Mouse (Mus musculus): ENCODE data around the gene Il1b. TPM values are rescaled to one million over a fixed set of nuclear protein-coding genes. Genes with fewer than 3 reads are reported as not detected.
A peak's percentile ranks its signal among the peaks of the same experiment; 100 is the strongest.

Il1b gene
- polyA plus RNA-seq, 1 experiment = not detected

DNA sequence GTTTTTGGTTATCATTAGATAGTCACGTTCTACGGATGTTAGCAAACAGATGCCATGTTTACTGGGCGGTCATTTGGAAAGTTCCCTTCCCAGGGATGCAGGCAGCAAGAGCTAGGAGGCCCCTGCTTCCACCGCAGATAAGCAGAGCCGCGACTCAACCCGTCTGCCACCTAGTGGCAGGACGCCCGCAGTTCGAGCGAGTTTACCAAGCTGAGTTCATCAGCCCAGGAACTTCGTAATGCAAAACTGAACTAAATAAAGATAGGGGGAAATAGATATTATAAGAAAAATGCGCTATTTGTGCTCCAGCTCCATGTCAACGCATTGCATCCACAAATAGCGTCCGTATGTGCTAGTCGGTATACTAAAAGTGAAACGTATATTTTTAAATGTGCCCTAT, 37.5 kb upstream of the Il1b start:
- Histone ChIP-seq H3K4me3 (ENCODE audit: insufficient read depth, poor library complexity, severe bottlenecking) (no peak overlapping the region), H3K27me3 (ENCODE audit: control insufficient read depth, insufficient read depth, insufficient read length) (no peaks in the 10 kb centered on the region), H3K79me2 (ENCODE audit: control insufficient read depth, insufficient read depth) (no peaks in the 10 kb centered on the region), H3K36me3 (ENCODE audit: control insufficient read depth, insufficient read depth) (no peaks in the 10 kb centered on the region), H3ac (ENCODE audit: control insufficient read depth, insufficient read length, low read depth) (no peak overlapping the region), H3K79me3 (ENCODE audit: low read depth) (no peaks in the 10 kb centered on the region)
- TF ChIP-seq CTCF (IDR thresholded peaks at IDR 0.05; ENCODE audit: control insufficient read depth, insufficient read depth, insufficient read length) = peak; percentile 53
- no peak for TF ChIP-seq MYOD1 (IDR thresholded peaks at IDR 0.05; ENCODE audit: control insufficient read depth, insufficient read length, low read depth)

GRCm38 (mm10) chr2:129407596-129407995, 36.7 kb upstream of the Il1b start:
- no peak overlapping the region for H3ac ChIP-seq (ENCODE audit: control insufficient read depth, insufficient read length, low read depth)
- TF ChIP-seq MYOG (IDR thresholded peaks at IDR 0.05; ENCODE audit: control insufficient read depth, extremely low read depth, insufficient read length) = no peak
- no peak for TF ChIP-seq MAX (IDR thresholded peaks at IDR 0.05)
- TF ChIP-seq CTCF (IDR thresholded peaks at IDR 0.05; ENCODE audit: control insufficient read depth, insufficient read depth, insufficient read length) = no peak
- TF ChIP-seq FOSL1 (IDR thresholded peaks at IDR 0.05; ENCODE audit: insufficient read depth, low read length, poor library complexity, severe bottlenecking) = no peak
- TF ChIP-seq USF1 (IDR thresholded peaks at IDR 0.05; ENCODE audit: low read depth) = no peak
- TF ChIP-seq MYOD1 (IDR thresholded peaks at IDR 0.05; ENCODE audit: control insufficient read depth, insufficient read length, low read depth) = no peak
- no peak for TF ChIP-seq CEBPB (IDR thresholded peaks at IDR 0.05; ENCODE audit: low read depth)
- no peaks in the 10 kb centered on the region for H3K27me3 ChIP-seq (ENCODE audit: control insufficient read depth, insufficient read depth, insufficient read length)
- no peaks in the 10 kb centered on the region for H3K79me2 ChIP-seq (ENCODE audit: control insufficient read depth, insufficient read depth)
- no peak overlapping the region for H3K4me3 ChIP-seq (ENCODE audit: insufficient read depth, poor library complexity, severe bottlenecking)
- H3K79me3 ChIP-seq (ENCODE audit: low read depth) = no peaks in the 10 kb centered on the region
- H3K36me3 ChIP-seq (ENCODE audit: control insufficient read depth, insufficient read depth) = no peaks in the 10 kb centered on the region

DNA sequence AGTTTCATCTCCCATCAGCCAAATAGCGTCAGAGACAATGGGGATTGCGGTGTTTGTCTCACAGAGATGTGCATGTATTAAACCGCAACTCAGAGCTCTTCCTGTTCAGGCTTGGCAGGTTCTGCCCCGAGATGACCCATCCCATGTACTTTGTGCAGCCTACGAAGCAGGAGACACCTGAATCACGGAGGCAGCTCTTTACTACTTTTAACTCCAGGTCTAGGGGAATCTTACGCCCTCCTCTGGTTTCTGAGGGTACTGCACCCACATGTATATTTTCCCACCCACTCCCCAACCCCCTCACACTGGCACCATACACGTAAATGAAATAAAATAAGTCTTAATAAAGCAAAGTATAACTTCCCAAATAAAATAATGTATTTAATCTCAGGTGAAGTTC, 35.6 kb upstream of the Il1b start:
- Histone ChIP-seq H3K27me3 (ENCODE audit: control insufficient read depth, insufficient read depth, insufficient read length) (no peaks in the 10 kb centered on the region), H3K4me3 (ENCODE audit: insufficient read depth, poor library complexity, severe bottlenecking) (no peak overlapping the region), H3K36me3 (ENCODE audit: control insufficient read depth, insufficient read depth) (no peaks in the 10 kb centered on the region), H3K79me2 (ENCODE audit: control insufficient read depth, insufficient read depth) (no peaks in the 10 kb centered on the region), H3K79me3 (ENCODE audit: low read depth) (no peaks in the 10 kb centered on the region), H3ac (ENCODE audit: control insufficient read depth, insufficient read length, low read depth) (no peak overlapping the region)
- no peak for TF ChIP-seq FOSL1 (IDR thresholded peaks at IDR 0.05; ENCODE audit: insufficient read depth, low read length, poor library complexity, severe bottlenecking)
- TF ChIP-seq USF1 (IDR thresholded peaks at IDR 0.05; ENCODE audit: low read depth) = no peak
- TF ChIP-seq CEBPB (IDR thresholded peaks at IDR 0.05; ENCODE audit: low read depth) = no peak
- no peak for TF ChIP-seq MYOG (IDR thresholded peaks at IDR 0.05; ENCODE audit: control insufficient read depth, extremely low read depth, insufficient read length)
- TF ChIP-seq MYOD1 (IDR thresholded peaks at IDR 0.05; ENCODE audit: control insufficient read depth, insufficient read length, low read depth) = no peak
- TF ChIP-seq MAX (IDR thresholded peaks at IDR 0.05) = no peak
- no peak for TF ChIP-seq CTCF (IDR thresholded peaks at IDR 0.05; ENCODE audit: control insufficient read depth, insufficient read depth, insufficient read length)

- no peak overlapping the region for H3ac ChIP-seq (ENCODE audit: control insufficient read depth, insufficient read length, low read depth)
- TF ChIP-seq MYOD1 (IDR thresholded peaks at IDR 0.05; ENCODE audit: control insufficient read depth, insufficient read length, low read depth) (no peak), CTCF (IDR thresholded peaks at IDR 0.05; ENCODE audit: control insufficient read depth, insufficient read depth, insufficient read length) (no peak), USF1 (IDR thresholded peaks at IDR 0.05; ENCODE audit: low read depth) (no peak), MYOG (IDR thresholded peaks at IDR 0.05; ENCODE audit: control insufficient read depth, extremely low read depth, insufficient read length) (no peak), FOSL1 (IDR thresholded peaks at IDR 0.05; ENCODE audit: insufficient read depth, low read length, poor library complexity, severe bottlenecking) (no peak), MAX (IDR thresholded peaks at IDR 0.05) (no peak), CEBPB (IDR thresholded peaks at IDR 0.05; ENCODE audit: low read depth) (no peak)
- H3K79me3 ChIP-seq (ENCODE audit: low read depth) = no peaks in the 10 kb centered on the region
- H3K4me3 ChIP-seq (ENCODE audit: insufficient read depth, poor library complexity, severe bottlenecking) = no peak overlapping the region
- H3K79me2 ChIP-seq (ENCODE audit: control insufficient read depth, insufficient read depth) = no peaks in the 10 kb centered on the region
- no peaks in the 10 kb centered on the region for H3K36me3 ChIP-seq (ENCODE audit: control insufficient read depth, insufficient read depth)
- H3K27me3 ChIP-seq (ENCODE audit: control insufficient read depth, insufficient read depth, insufficient read length) = no peaks in the 10 kb centered on the region
Observed at GRCm38 (mm10) chr2:129403786-129404185, 32.8 kb upstream of the Il1b start.

DNA sequence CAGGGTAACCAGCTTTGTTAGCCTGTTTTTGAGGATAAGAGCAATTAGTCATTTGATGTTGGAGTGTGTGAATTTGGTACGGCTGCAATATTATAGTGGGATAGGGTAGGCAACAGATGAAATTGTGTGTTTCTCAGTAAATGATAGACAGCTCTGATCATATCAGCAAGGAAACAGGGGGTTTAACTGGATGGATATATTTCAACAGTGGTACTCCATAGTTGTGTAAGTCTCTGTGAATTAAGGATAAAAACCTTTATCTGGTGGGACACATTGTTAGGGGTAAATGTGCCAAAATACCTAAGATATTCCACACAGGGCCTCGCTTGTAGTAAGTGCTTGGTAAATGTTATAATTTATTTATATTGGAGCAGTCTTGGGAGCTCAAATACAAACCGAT, 31.4 kb upstream of the Il1b start:
- Histone ChIP-seq H3K27me3 (ENCODE audit: control insufficient read depth, insufficient read depth, insufficient read length) (no peaks in the 10 kb centered on the region), H3K79me3 (ENCODE audit: low read depth) (no peaks in the 10 kb centered on the region), H3K79me2 (ENCODE audit: control insufficient read depth, insufficient read depth) (no peaks in the 10 kb centered on the region)

DNA sequence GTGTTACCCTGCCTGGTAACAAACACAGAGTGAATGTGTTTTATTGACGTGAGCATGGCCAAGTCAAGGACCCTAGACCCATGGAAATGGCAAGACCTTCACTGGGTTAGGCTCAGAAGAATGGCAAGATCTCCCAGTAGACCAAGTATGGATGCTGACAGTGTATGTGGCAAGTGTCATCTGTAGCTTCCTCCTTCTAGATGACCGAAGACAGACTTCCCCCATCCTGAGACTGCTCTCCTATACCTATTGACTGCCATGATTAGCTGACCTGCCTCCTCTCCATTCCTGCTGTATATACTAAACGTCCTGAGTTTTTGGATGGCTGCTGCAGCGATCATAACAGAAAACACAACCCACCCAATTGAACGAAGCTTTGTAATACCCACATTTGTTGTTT, 30.9 kb upstream of the Il1b start:
- Histone ChIP-seq H3ac (ENCODE audit: control insufficient read depth, insufficient read length, low read depth) (no peak overlapping the region), H3K79me2 (ENCODE audit: control insufficient read depth, insufficient read depth) (no peaks in the 10 kb centered on the region), H3K4me3 (ENCODE audit: insufficient read depth, poor library complexity, severe bottlenecking) (no peak overlapping the region), H3K79me3 (ENCODE audit: low read depth) (no peaks in the 10 kb centered on the region), H3K27me3 (ENCODE audit: control insufficient read depth, insufficient read depth, insufficient read length) (no peaks in the 10 kb centered on the region), H3K36me3 (ENCODE audit: control insufficient read depth, insufficient read depth) (no peaks in the 10 kb centered on the region)
- TF ChIP-seq CTCF (IDR thresholded peaks at IDR 0.05; ENCODE audit: control insufficient read depth, insufficient read depth, insufficient read length) (no peak), FOSL1 (IDR thresholded peaks at IDR 0.05; ENCODE audit: insufficient read depth, low read length, poor library complexity, severe bottlenecking) (no peak), MYOD1 (IDR thresholded peaks at IDR 0.05; ENCODE audit: control insufficient read depth, insufficient read length, low read depth) (no peak), MAX (IDR thresholded peaks at IDR 0.05) (no peak), CEBPB (IDR thresholded peaks at IDR 0.05; ENCODE audit: low read depth) (no peak), USF1 (IDR thresholded peaks at IDR 0.05; ENCODE audit: low read depth) (no peak), MYOG (IDR thresholded peaks at IDR 0.05; ENCODE audit: control insufficient read depth, extremely low read depth, insufficient read length) (no peak)

More for the DNA sequence above, 31.4 kb upstream of the Il1b start:
- TF ChIP-seq MAX (IDR thresholded peaks at IDR 0.05) (no peak), CTCF (IDR thresholded peaks at IDR 0.05; ENCODE audit: control insufficient read depth, insufficient read depth, insufficient read length) (no peak), MYOD1 (IDR thresholded peaks at IDR 0.05; ENCODE audit: control insufficient read depth, insufficient read length, low read depth) (no peak), MYOG (IDR thresholded peaks at IDR 0.05; ENCODE audit: control insufficient read depth, extremely low read depth, insufficient read length) (no peak), USF1 (IDR thresholded peaks at IDR 0.05; ENCODE audit: low read depth) (no peak), FOSL1 (IDR thresholded peaks at IDR 0.05; ENCODE audit: insufficient read depth, low read length, poor library complexity, severe bottlenecking) (no peak), CEBPB (IDR thresholded peaks at IDR 0.05; ENCODE audit: low read depth) (no peak)
- H3K36me3 ChIP-seq (ENCODE audit: control insufficient read depth, insufficient read depth) = no peaks in the 10 kb centered on the region
- H3ac ChIP-seq (ENCODE audit: control insufficient read depth, insufficient read length, low read depth) = no peak overlapping the region
- no peak overlapping the region for H3K4me3 ChIP-seq (ENCODE audit: insufficient read depth, poor library complexity, severe bottlenecking)
